Mouse (Mus musculus) brain, embryonic 14.5 days (tissue): ENCODE measurements at regions not wholly inside any gene's neighbourhood (a gene's known extent, or its start where the extent isn't known, plus 50 kb on each side); places are given as distances from the start of the nearest gene placed in this dataset.

Experiments
- CTCF ChIP-seq: fragments of 200-500 bp; IDR thresholded peaks from 2 replicates; pipeline ENCODE4 v1.5.1; 2012; ENCODE audit warnings: inconsistent platforms, mild to moderate bottlenecking, moderate library complexity, borderline replicate concordance; ENCODE audit not compliant: insufficient read depth, insufficient read length; ENCODE audit errors: extremely low read depth
- POLR2A ChIP-seq: fragments of 200-500 bp; IDR thresholded peaks from 2 replicates; pipeline ENCODE4 v1.6.1; 2012; ENCODE audit warnings: mild to moderate bottlenecking, inconsistent platforms, borderline replicate concordance; ENCODE audit not compliant: poor library complexity, insufficient read depth, insufficient read length, severe bottlenecking; ENCODE audit errors: extremely low read depth

DNA sequence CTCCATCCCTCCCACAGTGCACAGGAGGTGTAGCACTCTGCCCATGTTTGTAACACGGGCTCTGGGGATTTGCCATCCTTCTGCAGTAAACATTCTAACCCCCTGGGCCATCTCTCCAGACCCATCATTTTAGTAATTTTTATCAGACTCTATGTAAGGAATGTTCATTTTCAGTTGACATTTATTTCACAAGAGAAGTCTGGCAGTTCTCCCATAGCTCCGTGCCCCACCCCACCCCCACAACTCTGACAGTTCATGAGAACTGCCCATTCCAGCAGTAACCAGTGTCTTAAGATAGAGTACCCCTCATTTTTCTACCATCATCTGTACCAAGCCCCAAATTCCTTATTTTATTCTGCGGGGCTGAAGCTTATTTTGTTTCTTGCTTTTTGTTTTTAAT lies 88.9 kb upstream of the Hivep1 start:
- no peak for TF ChIP-seq CTCF
- no peak for TF ChIP-seq POLR2A
